Mouse (Mus musculus): ENCODE results near the gene Gm12355. TPM values are rescaled to one million over a fixed set of nuclear protein-coding genes. Genes with fewer than 3 reads are reported as not detected.
A peak's percentile ranks its signal among the peaks of the same experiment; 100 is the strongest.

The Gm12355 gene
- polyA plus RNA-seq, 1 experiment from 2014 or later, result 0.55 TPM

DNA sequence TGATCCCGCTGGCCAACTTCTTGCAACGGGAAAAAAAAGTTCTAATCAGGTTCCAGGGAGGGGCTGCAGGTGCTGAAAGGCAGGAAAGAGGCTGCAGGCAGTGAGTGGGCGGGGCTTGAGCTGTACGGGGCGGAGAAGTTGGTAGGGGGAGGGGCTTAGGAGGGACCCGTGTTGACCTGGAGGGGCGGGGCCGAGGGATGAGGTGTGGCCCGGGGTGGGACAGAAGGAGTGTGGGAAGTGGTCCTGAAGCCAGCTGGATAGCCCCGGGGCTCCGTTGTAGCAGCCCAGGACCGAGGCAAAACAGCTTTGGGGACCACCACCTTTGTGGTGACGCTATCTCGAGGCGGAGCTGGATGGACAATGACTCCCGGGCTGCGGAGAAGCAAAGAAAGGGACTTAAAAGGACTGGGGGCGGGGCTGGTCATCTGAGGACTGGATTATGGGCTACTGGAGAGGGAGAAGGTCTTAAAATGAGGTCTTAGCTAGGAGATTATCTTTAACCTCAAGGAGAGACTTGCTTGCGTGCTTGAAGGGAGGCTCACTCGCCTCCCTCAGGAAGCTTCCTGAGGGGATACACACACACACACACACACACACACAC, 23.3 kb downstream of the Gm12355 start:
- 1% methylated on average over 20 of the region's 20 CpGs for WGBS
- Histone ChIP-seq H3K9me3 (no peaks in the 10 kb centered on the region), H3K4me1 (peaks cover 31% of the 10 kb centered on the region), H3K4me3 (peak overlapping the region; percentile 44), H3K4me2 (peak overlapping the region; percentile 66), H3K27ac (replicated peaks) (no peak overlapping the region), H3K36me3 (no peaks in the 10 kb centered on the region), H3K9ac (peak overlapping the region; percentile 47), H3K27me3 (replicated peaks) (peaks cover 51% of the 10 kb centered on the region)
- peak; percentile 60; the same call in 1 of the 2 replicates for ATAC-seq (ENCODE audit: extremely low read depth, insufficient number of reproducible peaks, low FRiP score, low TSS enrichment)

DNA sequence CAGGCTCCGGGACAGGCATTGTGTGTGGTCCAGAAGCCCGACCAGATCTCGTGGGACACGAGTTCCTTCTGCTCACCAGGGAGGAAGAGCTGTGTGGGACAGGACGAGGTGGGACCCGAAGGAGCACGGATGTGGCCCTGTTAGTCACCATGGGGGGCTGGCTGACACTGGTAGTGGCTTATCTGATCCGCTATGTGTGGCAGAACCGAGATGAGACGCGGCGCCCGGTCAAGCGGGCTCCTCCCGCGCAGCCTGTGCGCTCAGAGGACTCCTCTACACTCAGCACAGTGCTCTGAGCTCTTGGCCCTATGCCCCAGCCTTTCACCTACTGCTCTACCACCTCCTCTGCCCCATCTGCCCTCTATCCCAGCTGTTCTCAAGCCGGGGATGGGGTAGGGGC, 26.2 kb downstream of the Gm12355 start:
- peak overlapping the region; percentile 22; the same call in 1 of the 2 replicates for H3K4me2 ChIP-seq
- no peak; the same call in 1 of the 2 replicates for ATAC-seq (ENCODE audit: extremely low read depth, insufficient number of reproducible peaks, low FRiP score, low TSS enrichment)

GRCm38 (mm10) chr11:98598851-98599290, 26.6 kb downstream of the Gm12355 start:
- H3K4me3 ChIP-seq, result 0 out of 2 replicates have a peak overlapping the region, but pooled peaks have one; percentile 2
- WGBS, result 46% methylated on average over 18 of the region's 18 CpGs
- H3K9me3 ChIP-seq, result no peaks in the 10 kb centered on the region
- peak overlapping the region; percentile 47 for H3K9ac ChIP-seq
- H3K36me3 ChIP-seq, result no peaks in the 10 kb centered on the region
- no peak for ATAC-seq (ENCODE audit: extremely low read depth, insufficient number of reproducible peaks, low FRiP score, low TSS enrichment)
- H3K27ac ChIP-seq (replicated peaks), result no peak overlapping the region
- H3K4me1 ChIP-seq, result peaks cover 38% of the 10 kb centered on the region
- peak overlapping the region; percentile 22; the same call in 1 of the 2 replicates for H3K4me2 ChIP-seq
- peaks cover 39% of the 10 kb centered on the region for H3K27me3 ChIP-seq (replicated peaks)

More for the DNA sequence above, 26.2 kb downstream of the Gm12355 start:
- 17% methylated on average over 18 of the region's 18 CpGs for WGBS
- 0 out of 2 replicates have a peak overlapping the region, but pooled peaks have one; percentile 2 for H3K4me3 ChIP-seq
- no peaks in the 10 kb centered on the region for H3K9me3 ChIP-seq
- H3K4me1 ChIP-seq, result peaks cover 34% of the 10 kb centered on the region
- H3K27ac ChIP-seq (replicated peaks), result no peak overlapping the region
- peak overlapping the region; percentile 47 for H3K9ac ChIP-seq
- H3K27me3 ChIP-seq (replicated peaks), result peaks cover 39% of the 10 kb centered on the region
- no peaks in the 10 kb centered on the region for H3K36me3 ChIP-seq

DNA sequence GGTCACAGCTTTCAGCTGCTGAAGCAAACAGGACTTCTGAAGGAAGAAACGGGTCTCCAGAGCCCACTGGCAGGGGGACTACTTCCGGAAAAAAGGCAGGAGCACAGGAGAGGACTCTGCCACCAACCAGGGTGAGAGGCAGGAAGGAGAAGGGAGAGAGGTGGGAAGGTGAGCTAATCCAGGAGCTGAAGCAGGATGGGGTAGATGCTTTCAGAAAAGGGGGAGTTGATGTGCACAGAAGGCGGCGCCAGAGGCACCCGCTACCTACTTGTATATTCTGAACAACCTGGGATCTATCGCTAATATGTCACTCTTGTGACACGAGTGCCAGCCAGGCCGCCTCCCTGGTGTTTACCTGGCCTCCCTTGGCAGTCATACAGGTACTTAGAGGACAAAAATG, 27.5 kb downstream of the Gm12355 start, which contains the start of gene Lrrc3c:
Gene Lrrc3c (plus strand): TSS at position 301 of the 400 bp plus-strand sequence.
- no peak for ATAC-seq (ENCODE audit: extremely low read depth, insufficient number of reproducible peaks, low FRiP score, low TSS enrichment)
- no peak within 1 kb of the TSS for H3K27ac ChIP-seq (replicated peaks)

GRCm38 (mm10) chr11:98597363-98597762, 28.1 kb downstream of the Gm12355 start:
- Histone ChIP-seq H3K9me3 (no peaks in the 10 kb centered on the region), H3K27me3 (replicated peaks) (peaks cover 34% of the 10 kb centered on the region), H3K9ac (0 out of 2 replicates have a peak overlapping the region, but pooled peaks have one; percentile 24), H3K4me3 (no peak overlapping the region), H3K4me2 (no peak overlapping the region), H3K27ac (replicated peaks) (no peak overlapping the region), H3K4me1 (peaks cover 43% of the 10 kb centered on the region), H3K36me3 (no peaks in the 10 kb centered on the region)
- 35% methylated on average over 6 of the region's 6 CpGs for WGBS
- ATAC-seq (ENCODE audit: extremely low read depth, insufficient number of reproducible peaks, low FRiP score, low TSS enrichment), result no peak

More for the DNA sequence above, 27.5 kb downstream of the Gm12355 start, which contains the start of gene Lrrc3c:
- WGBS, result 88% methylated on average over 8 of the region's 8 CpGs
- Histone ChIP-seq H3K4me3 (0 out of 2 replicates have a peak within 1 kb of the TSS, but pooled peaks have one; percentile 2), H3K9me3 (no peaks in the 10 kb centered on the region), H3K36me3 (no peaks in the 10 kb centered on the region), H3K4me2 (peak within 1 kb of the TSS; percentile 22; the same call in 1 of the 2 replicates), H3K4me1 (peaks cover 41% of the 10 kb centered on the region), H3K9ac (peak within 1 kb of the TSS; percentile 47), H3K27me3 (replicated peaks) (peaks cover 35% of the 10 kb centered on the region)

- WGBS, result 73% methylated on average over 3 of the region's 3 CpGs
Observed at GRCm38 (mm10) chr11:98595955-98596354, 29.5 kb downstream of the Gm12355 start.

DNA sequence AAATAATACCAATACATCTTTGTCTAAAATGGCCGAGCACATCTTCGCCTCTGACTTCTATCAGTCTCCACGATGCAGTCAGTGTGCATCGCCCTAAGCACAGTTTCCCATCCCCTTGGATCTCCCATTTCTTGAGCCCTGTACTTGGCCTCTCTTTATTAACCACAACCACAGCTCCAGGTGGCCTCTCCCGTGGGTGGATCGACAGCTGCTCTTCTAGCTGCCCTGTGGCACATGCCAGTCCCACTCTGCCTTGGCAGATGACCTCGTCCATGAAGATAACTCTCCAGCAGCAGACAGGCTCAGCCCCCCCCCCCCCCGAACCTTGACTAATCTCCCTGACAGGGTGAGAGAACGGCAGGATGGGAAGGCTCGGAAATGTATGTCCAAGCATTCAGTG, 30.0 kb downstream of the Gm12355 start:
- no peak for ATAC-seq (ENCODE audit: extremely low read depth, insufficient number of reproducible peaks, low FRiP score, low TSS enrichment)
- Histone ChIP-seq H3K9ac (no peak overlapping the region), H3K4me2 (no peak overlapping the region), H3K36me3 (no peaks in the 10 kb centered on the region), H3K27me3 (replicated peaks) (peaks cover 33% of the 10 kb centered on the region), H3K4me1 (peaks cover 40% of the 10 kb centered on the region), H3K9me3 (no peaks in the 10 kb centered on the region), H3K4me3 (no peak overlapping the region), H3K27ac (replicated peaks) (no peak overlapping the region)
- WGBS, result 61% methylated on average over 10 of the region's 10 CpGs

More at GRCm38 (mm10) chr11:98595955-98596354, 29.5 kb downstream of the Gm12355 start:
- H3K9ac ChIP-seq, result no peak overlapping the region
- H3K4me1 ChIP-seq, result peaks cover 41% of the 10 kb centered on the region
- no peaks in the 10 kb centered on the region for H3K9me3 ChIP-seq
- H3K27me3 ChIP-seq (replicated peaks), result peaks cover 34% of the 10 kb centered on the region
- ATAC-seq (ENCODE audit: extremely low read depth, insufficient number of reproducible peaks, low FRiP score, low TSS enrichment), result no peak
- no peak overlapping the region for H3K4me3 ChIP-seq
- no peak overlapping the region for H3K27ac ChIP-seq (replicated peaks)
- H3K36me3 ChIP-seq, result no peaks in the 10 kb centered on the region
- H3K4me2 ChIP-seq, result no peak overlapping the region

- WGBS, result 76% methylated on average over 6 of the region's 6 CpGs
- Histone ChIP-seq H3K4me2 (no peak overlapping the region), H3K4me1 (peaks cover 40% of the 10 kb centered on the region), H3K36me3 (no peaks in the 10 kb centered on the region), H3K9me3 (no peaks in the 10 kb centered on the region), H3K4me3 (no peak overlapping the region), H3K27me3 (replicated peaks) (peaks cover 29% of the 10 kb centered on the region), H3K27ac (replicated peaks) (no peak overlapping the region), H3K9ac (no peak overlapping the region)
- ATAC-seq (ENCODE audit: extremely low read depth, insufficient number of reproducible peaks, low FRiP score, low TSS enrichment), result no peak
Observed at GRCm38 (mm10) chr11:98595021-98595420, 30.4 kb downstream of the Gm12355 start.

DNA sequence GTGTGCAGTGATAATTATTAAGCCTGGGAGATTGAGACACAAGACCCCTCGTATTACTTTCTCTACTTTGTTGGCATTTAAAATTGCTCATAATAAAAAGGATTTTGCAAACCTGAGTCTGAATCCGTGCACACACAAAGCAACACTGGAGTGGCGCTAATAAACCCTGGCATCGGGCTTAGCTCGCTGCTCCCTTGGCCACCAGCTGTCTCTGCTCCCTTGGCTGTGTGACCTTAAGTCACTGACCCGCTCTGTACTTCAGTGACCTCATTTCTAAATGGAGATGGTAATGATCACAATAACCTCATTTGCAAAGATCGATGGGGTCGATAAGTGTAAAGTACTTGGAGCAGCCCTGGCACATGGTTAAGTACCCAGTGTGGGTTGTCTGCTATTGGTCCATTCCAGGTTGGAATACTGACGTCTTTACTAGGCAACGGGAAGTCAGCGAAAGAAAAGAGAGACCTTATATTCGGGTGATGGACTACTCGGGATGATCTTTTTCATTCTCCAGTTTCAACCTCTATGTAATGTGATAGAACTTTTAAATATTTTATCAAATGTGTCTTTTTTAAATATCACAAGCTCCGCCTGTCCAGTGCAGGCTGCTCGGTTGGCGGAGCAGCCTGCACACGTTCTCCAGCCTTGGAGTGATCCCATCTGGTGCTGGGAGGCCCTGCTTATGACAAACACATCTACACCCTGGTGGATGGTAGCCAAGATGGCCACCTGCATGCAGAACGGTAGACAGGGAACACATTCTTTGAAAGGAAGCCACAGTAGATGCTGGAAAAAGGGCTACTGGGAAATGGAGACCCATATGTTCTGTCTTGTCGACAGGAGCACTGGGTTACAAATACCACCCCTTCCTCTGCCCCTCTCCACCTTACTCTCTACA, 34.7 kb downstream of the Gm12355 start:
- Histone ChIP-seq H3K27ac (replicated peaks) (peak overlapping the region; percentile 39; the same call in 1 of the 2 replicates), H3K9ac (no peak overlapping the region), H3K4me1 (peaks cover 57% of the 10 kb centered on the region), H3K4me2 (no peak overlapping the region), H3K4me3 (no peak overlapping the region), H3K36me3 (no peaks in the 10 kb centered on the region), H3K9me3 (no peaks in the 10 kb centered on the region), H3K27me3 (replicated peaks) (0 out of 2 replicates have a peak, but pooled peaks cover 4% of the 10 kb centered on the region)
- no peak for ATAC-seq (ENCODE audit: extremely low read depth, insufficient number of reproducible peaks, low FRiP score, low TSS enrichment)
- 74% methylated on average over 19 of the region's 19 CpGs for WGBS

DNA sequence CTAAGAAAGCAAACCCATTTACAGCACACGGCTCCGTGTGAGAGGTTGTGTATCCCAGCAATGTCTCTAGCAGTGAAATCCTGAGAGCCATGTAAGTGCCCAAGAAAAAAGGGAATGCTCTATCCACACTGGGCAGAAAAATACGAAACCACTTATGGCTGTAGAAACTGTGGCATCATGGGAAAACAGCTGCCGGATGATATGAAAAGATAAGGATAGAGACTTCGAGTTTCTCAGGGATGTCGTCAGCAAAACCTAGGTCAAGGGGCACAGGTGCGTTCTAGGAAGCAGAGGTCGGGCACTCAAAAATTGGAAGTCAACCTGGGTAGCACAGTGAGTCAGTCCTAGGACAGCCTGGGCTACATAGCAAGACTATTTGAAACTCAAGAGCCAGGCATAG, 36.2 kb downstream of the Gm12355 start:
- Histone ChIP-seq H3K4me2 (peak overlapping the region; percentile 94), H3K9ac (0 out of 2 replicates have a peak overlapping the region, but pooled peaks have one; percentile 70), H3K27ac (replicated peaks) (peak overlapping the region; percentile 94), H3K27me3 (replicated peaks) (0 out of 2 replicates have a peak, but pooled peaks cover 4% of the 10 kb centered on the region), H3K36me3 (peaks cover 4% of the 10 kb centered on the region; the same call in 1 of the 2 replicates), H3K9me3 (no peaks in the 10 kb centered on the region), H3K4me1 (peaks cover 72% of the 10 kb centered on the region), H3K4me3 (no peak overlapping the region)
- WGBS, result 63% methylated on average over 8 of the region's 8 CpGs
- no peak for ATAC-seq (ENCODE audit: extremely low read depth, insufficient number of reproducible peaks, low FRiP score, low TSS enrichment)

DNA sequence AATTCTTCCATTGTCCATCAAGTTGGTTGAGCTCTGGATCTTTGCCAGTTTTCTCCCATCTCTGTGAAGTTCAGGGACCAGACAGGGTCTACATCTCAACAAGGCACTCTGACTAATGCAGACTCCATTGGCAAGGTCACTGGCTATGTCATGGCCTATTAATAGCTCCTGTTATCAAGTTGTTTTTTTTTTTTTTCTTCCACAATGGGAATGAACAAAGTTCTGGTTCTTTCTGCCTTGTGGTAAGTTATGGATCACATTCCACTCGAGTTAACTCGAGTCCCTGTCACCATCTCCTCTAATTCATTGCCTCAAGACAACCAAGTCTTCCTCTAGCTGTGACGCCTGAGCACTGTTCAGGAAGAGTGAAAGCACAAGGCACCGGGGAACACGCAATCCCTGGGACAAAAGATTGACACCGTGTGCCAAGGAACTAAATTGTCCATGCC, 36.6 kb downstream of the Gm12355 start:
- H3K27me3 ChIP-seq (replicated peaks), result 0 out of 2 replicates have a peak, but pooled peaks cover 4% of the 10 kb centered on the region
- H3K9ac ChIP-seq, result peak overlapping the region; percentile 70; the same call in 1 of the 2 replicates
- H3K36me3 ChIP-seq, result peaks cover 5% of the 10 kb centered on the region
- H3K4me1 ChIP-seq, result peaks cover 72% of the 10 kb centered on the region
- H3K4me3 ChIP-seq, result 0 out of 2 replicates have a peak overlapping the region, but pooled peaks have one; percentile 73
- peak overlapping the region; percentile 94 for H3K4me2 ChIP-seq
- WGBS, result 18% methylated on average over 6 of the region's 6 CpGs
- no peaks in the 10 kb centered on the region for H3K9me3 ChIP-seq
- no peak for ATAC-seq (ENCODE audit: extremely low read depth, insufficient number of reproducible peaks, low FRiP score, low TSS enrichment)
- peak overlapping the region; percentile 94 for H3K27ac ChIP-seq (replicated peaks)
